Mouse (Mus musculus) spleen, postnatal 4 days (tissue): ENCODE data around the gene Klra10.
"Not testable (repeated sequence)": the region's sequence is repeated elsewhere in the genome, so short reads cannot be mapped to it uniquely, and the experiment has no call there.

Source experiments
- DNase-seq, 2 experiments: peaks; one replicate each; pipeline ENCODE4 v3.0.0; 2022; ENCODE audit warnings: low spot score in 2 of 2

Gene Klra10

DNA sequence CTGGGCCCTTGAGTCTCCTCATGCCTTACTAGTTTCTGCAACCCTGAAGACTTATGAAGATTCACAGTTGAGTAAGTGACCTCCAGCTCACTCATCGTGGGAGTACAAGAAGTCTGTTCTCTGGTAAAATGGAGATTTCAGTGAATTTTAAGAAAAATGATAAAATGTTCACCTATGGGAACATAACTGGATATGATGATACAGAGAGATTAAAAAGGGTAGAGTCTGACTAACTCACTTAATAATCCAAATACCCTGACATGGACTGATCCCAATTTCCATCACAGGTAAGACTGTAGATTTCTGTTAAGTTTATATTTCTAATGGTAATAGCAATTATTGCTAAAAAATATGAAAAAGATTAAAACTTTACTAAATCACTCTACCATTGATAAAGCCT is at the start of gene Klra10:
TSS of gene Klra10 (minus strand) at position 101 of the 400 bp plus-strand sequence.
- DNase-seq, result not testable (repeated sequence)

DNA sequence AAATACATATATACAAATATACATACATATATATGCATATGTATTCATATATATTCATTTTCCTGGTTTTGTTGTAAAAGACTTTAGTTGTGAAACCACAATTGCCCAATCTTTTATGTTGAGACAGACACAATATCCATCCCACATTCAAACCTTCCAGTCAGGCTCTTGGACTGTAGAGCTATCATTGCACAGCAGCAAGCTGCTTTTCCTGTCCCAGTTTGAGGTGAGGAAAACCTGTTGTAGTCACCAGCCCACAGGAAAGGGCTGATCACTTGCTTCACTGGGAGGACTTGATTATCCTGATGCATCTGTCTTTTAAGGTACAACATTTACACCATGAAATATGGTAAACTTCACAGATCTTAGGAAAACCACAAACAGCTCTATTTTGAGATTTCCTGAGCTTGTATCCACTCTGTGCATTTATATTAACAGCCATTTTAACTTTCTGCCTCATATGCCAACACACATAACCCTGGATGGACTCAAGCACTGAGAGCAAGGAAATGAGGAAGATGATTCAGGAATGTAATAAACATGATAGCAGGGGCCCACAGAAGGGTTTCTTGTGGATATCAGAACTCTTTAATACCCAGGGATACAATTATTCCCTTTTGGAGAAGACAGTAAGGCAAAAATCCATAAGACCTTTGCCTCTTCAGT is 6.4 kb upstream of the Klra10 start:
- no peak for DNase-seq

DNA sequence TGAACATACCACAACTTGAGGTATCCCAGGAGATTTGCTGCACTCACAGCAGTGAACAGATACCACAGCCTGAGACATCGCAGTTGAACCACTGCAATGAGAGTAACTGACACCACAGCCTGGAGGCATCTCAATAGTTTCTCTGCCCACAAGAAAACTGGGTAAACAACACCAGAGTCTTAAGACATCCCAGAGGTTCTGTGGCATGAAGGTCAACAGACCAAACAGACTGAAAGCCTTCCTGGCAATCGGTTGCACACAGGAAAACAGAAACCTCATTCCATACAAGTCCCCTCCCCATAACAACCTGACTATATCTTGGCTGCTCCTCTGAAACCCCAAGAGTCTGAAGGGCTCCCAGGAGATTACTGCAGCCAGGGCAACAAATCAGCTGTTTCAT is 26.4 kb downstream of the Klra10 start:
- no peak for DNase-seq

DNA sequence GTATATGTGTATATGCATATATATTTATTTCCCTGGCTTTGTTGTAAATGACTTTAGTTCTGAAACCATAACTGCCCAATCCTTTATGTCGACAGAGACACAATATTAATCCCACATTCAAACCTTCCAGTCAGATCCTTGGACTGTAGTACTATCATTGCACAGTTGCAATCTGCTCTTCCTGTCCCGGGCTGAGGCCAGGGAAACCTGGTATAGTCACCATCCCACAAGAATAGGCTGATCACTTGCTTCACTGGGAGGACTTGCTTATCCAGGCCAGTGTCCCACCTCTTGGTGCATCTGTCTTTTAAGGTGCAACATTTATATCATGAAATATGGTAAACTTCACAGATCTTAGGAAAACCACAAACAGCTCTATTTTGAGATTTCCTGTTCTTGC is 44.2 kb downstream of the Klra10 start:
- DNase-seq, result no peak

DNA sequence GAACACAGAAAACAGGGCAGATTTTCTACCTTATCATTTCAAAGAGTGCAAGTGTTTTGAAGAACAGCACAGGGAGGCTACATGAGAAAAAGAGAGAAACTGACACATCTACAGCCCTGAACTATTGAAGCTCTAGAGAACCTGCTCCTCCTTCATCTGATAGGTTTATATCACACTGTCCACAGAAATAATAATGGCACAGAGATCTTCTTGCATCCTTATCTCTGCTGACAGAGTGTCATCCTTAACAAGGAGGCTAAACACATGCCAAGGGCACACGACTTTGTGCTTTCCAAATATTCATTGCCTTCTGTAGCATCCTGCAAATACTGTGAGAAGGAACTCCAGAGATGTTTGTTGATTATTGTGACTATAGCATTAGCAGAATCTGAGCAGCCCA is 45.1 kb downstream of the Klra10 start:
- DNase-seq, result no peak

DNA sequence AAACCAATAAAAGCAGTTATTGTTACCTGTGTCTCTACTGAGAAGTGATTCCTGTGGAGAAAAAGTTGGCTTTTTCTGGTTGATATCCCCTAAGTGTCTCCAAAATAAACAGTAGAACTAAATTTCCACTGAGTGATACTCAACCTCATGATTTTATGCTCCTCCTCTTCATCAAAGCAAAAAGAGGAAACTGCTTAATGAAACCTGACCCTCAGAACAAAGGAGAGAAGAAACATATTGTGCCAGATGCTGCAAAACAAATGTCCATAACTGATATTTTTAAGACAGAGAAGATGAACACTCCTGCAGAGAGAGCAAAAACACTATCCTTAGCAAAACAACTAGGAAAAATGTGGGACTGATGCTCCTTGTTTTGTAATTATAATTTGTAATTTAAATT is 48.5 kb downstream of the Klra10 start, which contains the start of gene Klra7:
TSS of gene Klra7 (minus strand) at position 101 of the 400 bp plus-strand sequence.
- no peak for DNase-seq
